Mouse (Mus musculus): ENCODE data around the gene Pamr1.

The Pamr1 gene

GRCm38 (mm10) chr2:102549611-102550266 lies at the start of gene Pamr1:
Gene Pamr1, plus strand, starts transcription at chr2:102550012.
- DNase-seq (ENCODE audit: low spot score in 2 of 2) = peak; percentile 38 to 51

GRCm38 (mm10) chr2:102507633-102508032 lies 42.2 kb upstream of the Pamr1 start:
- no peak for DNase-seq (ENCODE audit: low spot score in 2 of 2)

- no peak for DNase-seq (ENCODE audit: low spot score in 2 of 2)
Measured at GRCm38 (mm10) chr2:102508154-102508553, 41.7 kb upstream of the Pamr1 start.

- no peak for DNase-seq (ENCODE audit: low spot score in 2 of 2)
Measured at GRCm38 (mm10) chr2:102519956-102520355, 29.9 kb upstream of the Pamr1 start.

- DNase-seq (ENCODE audit: low spot score in 2 of 2) = no peak
Measured at GRCm38 (mm10) chr2:102527563-102527962, 22.2 kb upstream of the Pamr1 start.

- no peak for DNase-seq (ENCODE audit: low spot score in 2 of 2)
Measured at GRCm38 (mm10) chr2:102533437-102533836, 16.4 kb upstream of the Pamr1 start.

GRCm38 (mm10) chr2:102536766-102537165 lies 13.0 kb upstream of the Pamr1 start:
- DNase-seq (ENCODE audit: low spot score in 2 of 2) = no peak

- DNase-seq (ENCODE audit: low spot score in 2 of 2) = no peak
Measured at GRCm38 (mm10) chr2:102540438-102541230, 9.2 kb upstream of the Pamr1 start.

- DNase-seq (ENCODE audit: low spot score in 2 of 2) = peak; percentile 33 to 35
Measured at GRCm38 (mm10) chr2:102541404-102542125, 8.2 kb upstream of the Pamr1 start.

GRCm38 (mm10) chr2:102543961-102544719 lies 5.7 kb upstream of the Pamr1 start:
- peak; percentile 42 to 49 for DNase-seq (ENCODE audit: low spot score in 2 of 2)

GRCm38 (mm10) chr2:102550910-102551582 lies 1.2 kb downstream of the Pamr1 start:
- DNase-seq (ENCODE audit: low spot score in 2 of 2) = no peak

- no peak for DNase-seq (ENCODE audit: low spot score in 2 of 2)
Measured at GRCm38 (mm10) chr2:102551594-102551993, 1.8 kb downstream of the Pamr1 start.

- no peak for DNase-seq (ENCODE audit: low spot score in 2 of 2)
Measured at GRCm38 (mm10) chr2:102552095-102552537, 2.3 kb downstream of the Pamr1 start.

- DNase-seq (ENCODE audit: low spot score in 2 of 2) = no peak
Measured at GRCm38 (mm10) chr2:102557085-102557484, 7.3 kb downstream of the Pamr1 start.

GRCm38 (mm10) chr2:102558965-102559364 lies 9.2 kb downstream of the Pamr1 start:
- DNase-seq (ENCODE audit: low spot score in 2 of 2) = no peak

GRCm38 (mm10) chr2:102563848-102564247 lies 14.0 kb downstream of the Pamr1 start:
- no peak for DNase-seq (ENCODE audit: low spot score in 2 of 2)

GRCm38 (mm10) chr2:102579248-102579647 lies 29.4 kb downstream of the Pamr1 start:
- no peak for DNase-seq (ENCODE audit: low spot score in 2 of 2)

GRCm38 (mm10) chr2:102589977-102590376 lies 40.2 kb downstream of the Pamr1 start:
- DNase-seq (ENCODE audit: low spot score in 2 of 2) = peak; percentile 63

GRCm38 (mm10) chr2:102594535-102594934 lies 44.7 kb downstream of the Pamr1 start:
- no peak for DNase-seq (ENCODE audit: low spot score in 2 of 2)

GRCm38 (mm10) chr2:102595395-102596130 lies 45.8 kb downstream of the Pamr1 start:
- no peak for DNase-seq (ENCODE audit: low spot score in 2 of 2)
